Mouse (Mus musculus) MEL (cell line): ENCODE results near the gene Xrcc3. TPM values are rescaled to one million over a fixed set of nuclear protein-coding genes. Genes with fewer than 3 reads are reported as not detected.
A peak's percentile ranks its signal among the peaks of the same experiment; 100 is the strongest.

Source experiments
- DNase-seq: peaks from one replicate; pipeline ENCODE4 v3.0.0; 2011; ENCODE audit warnings: low read depth, low spot score
- H3K27ac ChIP-seq: 2 replicates; pipeline ENCODE4 v1.5.1; 2012; ENCODE audit warnings: low read depth, mild to moderate bottlenecking, control low read depth, low read length, moderate library complexity; ENCODE audit not compliant: control insufficient read depth
- H3K27me3 ChIP-seq, 2 experiments: fragments of 150-350 bp in 1 of 2; sonication (generic) in 1 of 2; 2 replicates each; pipeline ENCODE4 v1.6.1; 2012; ENCODE audit warnings: low read length in 2 of 2, mild to moderate bottlenecking in 2 of 2, improper control_type of control experiment in 1 of 2, moderate library complexity in 1 of 2; ENCODE audit not compliant: insufficient read depth in 2 of 2, control insufficient read depth in 1 of 2
- H3K36me3 ChIP-seq, 2 experiments: 2 replicates each; pipeline ENCODE4 v1.6.1; 2012 to 2014; ENCODE audit warnings: low read length in 2 of 2, improper control_type of control experiment in 1 of 2, inconsistent platforms in 1 of 2, mild to moderate bottlenecking in 1 of 2; ENCODE audit not compliant: insufficient read depth in 2 of 2, control insufficient read depth in 1 of 2
- H3K4me1 ChIP-seq, 2 experiments: fragments of 150-350 bp in 1 of 2; sonication (generic) in 1 of 2; 2 replicates each; pipeline ENCODE4 v1.6.1; 2012; ENCODE audit warnings: low read length in 2 of 2, improper control_type of control experiment in 1 of 2, mild to moderate bottlenecking in 1 of 2; ENCODE audit not compliant: insufficient read depth in 2 of 2, control insufficient read depth in 1 of 2
- H3K4me3 ChIP-seq, 2 experiments: fragments of 150-350 bp in 1 of 2; sonication (generic) in 1 of 2; 2 replicates each; pipeline ENCODE4 v1.5.1; 2012; ENCODE audit warnings: low read depth in 2 of 2, low read length in 2 of 2, mild to moderate bottlenecking in 2 of 2, moderate library complexity in 2 of 2, control low read depth in 1 of 2, improper control_type of control experiment in 1 of 2; ENCODE audit not compliant: control insufficient read depth in 1 of 2, insufficient read depth in 1 of 2
- H3K79me2 ChIP-seq: 2 replicates; pipeline ENCODE4 v1.6.1; 2012; ENCODE audit warnings: mild to moderate bottlenecking, low read length, moderate library complexity; ENCODE audit not compliant: control insufficient read depth, poor library complexity, insufficient read depth
- H3K9ac ChIP-seq: 2 replicates; pipeline ENCODE4 v1.6.1; 2012; ENCODE audit warnings: low read depth, mild to moderate bottlenecking, control low read depth, low read length, moderate library complexity; ENCODE audit not compliant: control insufficient read depth, poor library complexity, severe bottlenecking
- H3K9me3 ChIP-seq: fragments of 150-350 bp; sonication (generic); replicated peaks from 2 replicates; pipeline ENCODE4 v1.6.1; 2012; ENCODE audit warnings: mild to moderate bottlenecking, low read length, improper control_type of control experiment, moderate library complexity; ENCODE audit not compliant: insufficient read depth
- CHD2 ChIP-seq: IDR thresholded peaks from 2 replicates; pipeline ENCODE4 v1.6.1; 2011; ENCODE audit warnings: low read length, improper control_type of control experiment
- CTCF ChIP-seq, 3 experiments: IDR thresholded peaks in 2 of 3; conservative IDR thresholded peaks in 1 of 3; 2 replicates each; pipeline ENCODE4 v1.5.1; 2011 to 2012; ENCODE audit warnings: low read length in 3 of 3, low read depth in 2 of 3, mild to moderate bottlenecking in 2 of 3, improper control_type of control experiment in 1 of 3, inconsistent platforms in 1 of 3, mixed read lengths in 1 of 3, moderate library complexity in 1 of 3; ENCODE audit not compliant: control insufficient read depth in 1 of 3, insufficient read depth in 1 of 3, poor library complexity in 1 of 3, severe bottlenecking in 1 of 3
- E2F4 ChIP-seq: IDR thresholded peaks from 2 replicates; pipeline ENCODE4 v1.6.1; 2011; ENCODE audit warnings: low read depth, low read length, improper control_type of control experiment, borderline replicate concordance
- ETS1 ChIP-seq: IDR thresholded peaks from 2 replicates; pipeline ENCODE4 v1.6.1; 2012; ENCODE audit warnings: low read depth, mild to moderate bottlenecking, inconsistent platforms, low read length, improper control_type of control experiment, moderate library complexity
- GABPA ChIP-seq: IDR thresholded peaks from 2 replicates; pipeline ENCODE4 v1.6.1; 2012; ENCODE audit warnings: low read depth, mild to moderate bottlenecking, inconsistent platforms, low read length, improper control_type of control experiment, moderate library complexity
- HCFC1 ChIP-seq: IDR thresholded peaks from 2 replicates; pipeline ENCODE4 v1.6.1; 2012; ENCODE audit warnings: low read depth, mild to moderate bottlenecking, inconsistent platforms, low read length, improper control_type of control experiment, moderate library complexity
- KAT2A ChIP-seq: conservative IDR thresholded peaks from 2 replicates; pipeline ENCODE4 v1.6.1; 2012; ENCODE audit warnings: low read depth, low read length, improper control_type of control experiment, inconsistent platforms
- MAFK ChIP-seq: IDR thresholded peaks from 2 replicates; pipeline ENCODE4 v1.6.1; 2011; ENCODE audit warnings: low read depth, mild to moderate bottlenecking, low read length, improper control_type of control experiment, borderline replicate concordance
- MEF2A ChIP-seq: IDR thresholded peaks from 2 replicates; pipeline ENCODE4 v1.6.1; 2014; ENCODE audit warnings: low read depth, mild to moderate bottlenecking, inconsistent platforms, low read length, improper control_type of control experiment; ENCODE audit not compliant: poor library complexity, insufficient replicate concordance, severe bottlenecking; ENCODE audit errors: extremely low read depth
- MXI1 ChIP-seq: IDR thresholded peaks from 2 replicates; pipeline ENCODE4 v1.6.1; 2011; ENCODE audit warnings: mild to moderate bottlenecking, low read depth, low read length, improper control_type of control experiment
- MYB ChIP-seq: IDR thresholded peaks from 2 replicates; pipeline ENCODE4 v1.6.1; 2011; ENCODE audit warnings: mild to moderate bottlenecking, low read depth, low read length, improper control_type of control experiment
- MYC ChIP-seq: IDR thresholded peaks from 2 replicates; pipeline ENCODE4 v1.6.1; 2011; ENCODE audit warnings: low read depth, mild to moderate bottlenecking, low read length, improper control_type of control experiment, moderate library complexity
- NELFE ChIP-seq: IDR thresholded peaks from 2 replicates; pipeline ENCODE4 v1.6.1; 2011; ENCODE audit warnings: low read depth, low read length, improper control_type of control experiment
- POLR2AphosphoS2 ChIP-seq: IDR thresholded peaks from 2 replicates; pipeline ENCODE4 v1.6.1; 2011; ENCODE audit warnings: low read length, improper control_type of control experiment
- POLR2AphosphoS5 ChIP-seq: IDR thresholded peaks from 2 replicates; pipeline ENCODE4 v1.6.1; 2012; ENCODE audit warnings: low read depth, borderline replicate concordance, mild to moderate bottlenecking, inconsistent platforms, low read length, moderate library complexity, mixed read lengths
- RAD21 ChIP-seq: IDR thresholded peaks from 2 replicates; pipeline ENCODE4 v1.6.1; 2011; ENCODE audit warnings: mild to moderate bottlenecking, low read depth, low read length, improper control_type of control experiment
- RCOR1 ChIP-seq: IDR thresholded peaks from 2 replicates; pipeline ENCODE4 v1.6.1; 2012; ENCODE audit warnings: low read depth, mild to moderate bottlenecking, inconsistent platforms, low read length, improper control_type of control experiment
- SMC3 ChIP-seq: IDR thresholded peaks from 2 replicates; pipeline ENCODE4 v1.6.1; 2011; ENCODE audit warnings: low read depth, low read length, improper control_type of control experiment
- TAL1 ChIP-seq: IDR thresholded peaks from 2 replicates; pipeline ENCODE4 v1.6.1; 2012; ENCODE audit warnings: mild to moderate bottlenecking, inconsistent platforms, low read length, moderate library complexity, mixed read lengths
- TBP ChIP-seq: IDR thresholded peaks from 2 replicates; pipeline ENCODE4 v1.8.0; 2011; ENCODE audit warnings: low read depth, low read length, improper control_type of control experiment
- TCF12 ChIP-seq: IDR thresholded peaks from 2 replicates; pipeline ENCODE4 v1.6.1; 2014; ENCODE audit warnings: low read depth, mild to moderate bottlenecking, inconsistent platforms, low read length, improper control_type of control experiment, moderate library complexity
- UBTF ChIP-seq: IDR thresholded peaks from 2 replicates; pipeline ENCODE4 v1.6.1; 2012; ENCODE audit warnings: low read depth, mild to moderate bottlenecking, inconsistent platforms, low read length, improper control_type of control experiment, moderate library complexity, borderline replicate concordance; ENCODE audit not compliant: insufficient read depth
- USF2 ChIP-seq, 2 experiments: IDR thresholded peaks; 2 replicates each; pipeline ENCODE4 v1.6.1; 2011 to 2012; ENCODE audit warnings: improper control_type of control experiment in 2 of 2, low read length in 2 of 2, borderline replicate concordance in 1 of 2, inconsistent platforms in 1 of 2, low read depth in 1 of 2, mild to moderate bottlenecking in 1 of 2; ENCODE audit not compliant: insufficient read depth in 1 of 2
- ZC3H11A ChIP-seq: IDR thresholded peaks from 2 replicates; pipeline ENCODE4 v1.6.1; 2012; ENCODE audit warnings: low read depth, mild to moderate bottlenecking, inconsistent platforms, low read length, improper control_type of control experiment
- ZKSCAN1 ChIP-seq: IDR thresholded peaks from 2 replicates; pipeline ENCODE4 v1.6.1; 2012; ENCODE audit warnings: low read depth, mild to moderate bottlenecking, inconsistent platforms, low read length, improper control_type of control experiment, moderate library complexity
- ZMIZ1 ChIP-seq: IDR thresholded peaks from 2 replicates; pipeline ENCODE4 v1.6.1; 2012; ENCODE audit warnings: low read depth, mild to moderate bottlenecking, inconsistent platforms, low read length, improper control_type of control experiment, moderate library complexity
- polyA plus RNA-seq, 2 experiments: library from polyadenylated mRNA; stranded (reverse) in 1 of 2; unstranded in 1 of 2; fragments of >175 nt in 1 of 2; fragments of >200 nt in 1 of 2; gene quantifications; 2 replicates each; pipeline versions ENCODE4 v1.2.1 to v1.2.4; 2012; ENCODE audit warnings: low replicate concordance in 2 of 2, low read depth in 1 of 2; ENCODE audit not compliant: insufficient read length in 2 of 2, insufficient read depth in 1 of 2, missing spikeins in 1 of 2
- total RNA-seq: library from RNA; depleted of rRNA; stranded (reverse); fragments of 300-350 nt; gene quantifications from 2 replicates; pipeline ENCODE4 v1.2.3, GENCODE M21; 2012

Gene Xrcc3
- total and polyA plus RNA-seq, 3 experiments = 9.0 to 18.8 TPM; not detected in 1

DNA sequence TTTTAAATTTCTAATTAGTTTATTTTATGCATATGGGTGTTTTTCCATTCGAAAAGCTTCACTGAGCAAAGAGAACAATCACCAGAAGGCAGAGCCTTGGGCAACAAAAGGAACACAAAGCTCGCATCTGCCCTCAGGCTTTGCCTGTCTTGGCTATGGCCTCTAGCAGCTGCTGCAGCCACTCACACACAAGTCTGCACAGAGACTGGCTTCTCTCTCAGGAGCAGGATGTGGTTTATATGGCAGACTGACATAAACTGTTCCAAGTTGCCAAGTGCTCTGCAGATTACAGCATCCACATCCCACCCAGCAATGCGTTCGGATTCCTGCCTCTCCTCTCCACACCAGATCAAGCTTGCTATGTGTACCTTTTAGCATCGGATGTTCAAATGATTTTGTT, 38.1 kb upstream of the Xrcc3 start:
- TF ChIP-seq GABPA (no peak), POLR2AphosphoS5 (no peak), ZKSCAN1 (no peak), E2F4 (no peak), TAL1 (no peak), USF2 (IDR thresholded peaks at IDR 0.05; ENCODE audit: borderline replicate concordance in 1 of 2, insufficient read depth in 1 of 2, low read depth in 1 of 2, low read length in 2 of 2) (no peak), NELFE (no peak), MAFK (no peak), MXI1 (no peak), MYB (no peak), TBP (no peak), KAT2A (no peak), ETS1 (no peak), MEF2A (no peak), POLR2AphosphoS2 (no peak), RCOR1 (no peak), HCFC1 (no peak), TCF12 (no peak), UBTF (no peak), CHD2 (no peak)
- Histone ChIP-seq H3K9ac (no peak overlapping the region), H3K4me1 (peaks cover 2 to 7% of the 10 kb centered on the region in 2 experiments), H3K27ac (no peak overlapping the region), H3K9me3 (no peaks in the 10 kb centered on the region), H3K36me3 (no peaks in the 10 kb centered on the region), H3K79me2 (no peaks in the 10 kb centered on the region), H3K27me3 (no peaks in the 10 kb centered on the region), H3K4me3 (no peak overlapping the region)
- DNase-seq = no peak

- peak; percentile 72 for DNase-seq
- no peaks in the 10 kb centered on the region for H3K27me3 ChIP-seq
- no peaks in the 10 kb centered on the region for H3K36me3 ChIP-seq
- H3K27ac ChIP-seq = no peak overlapping the region
- H3K4me3 ChIP-seq = no peak overlapping the region
- H3K4me1 ChIP-seq = peaks cover 2 to 7% of the 10 kb centered on the region in 2 experiments
- no peaks in the 10 kb centered on the region for H3K79me2 ChIP-seq
- TF ChIP-seq SMC3 = peak; percentile 83
- no peak for TF ChIP-seq GABPA
- TF ChIP-seq ZC3H11A = peak; percentile 64
- peak; percentile 49 to 71 (median 64) for TF ChIP-seq CTCF (IDR thresholded peaks at IDR 0.05 in 2 of 3, conservative IDR thresholded peaks at IDR 0.05 in 1 of 3; ENCODE audit: control insufficient read depth in 1 of 3, insufficient read depth in 1 of 3, low read depth in 2 of 3, low read length in 3 of 3, poor library complexity in 1 of 3, severe bottlenecking in 1 of 3)
- no peak for TF ChIP-seq ZMIZ1
- TF ChIP-seq MYC = 0 out of 2 replicates have a peak, but pooled peaks have one; percentile 60
- peak; percentile 64 for TF ChIP-seq RAD21
- no peak overlapping the region for H3K9ac ChIP-seq
- no peaks in the 10 kb centered on the region for H3K9me3 ChIP-seq
Measured at GRCm38 (mm10) chr12:111851235-111851634, 37.6 kb upstream of the Xrcc3 start.
